Mouse (Mus musculus) C2C12 (cell line): ENCODE results near the gene Wnt5a. TPM values are rescaled to one million over a fixed set of nuclear protein-coding genes. Genes with fewer than 3 reads are reported as not detected.

Experiments
- H3K27me3 ChIP-seq: one replicate; pipeline ENCODE4 v1.6.1; 2011; ENCODE audit not compliant: control insufficient read depth, insufficient read depth, insufficient read length
- H3K36me3 ChIP-seq: one replicate; pipeline ENCODE4 v1.6.1; 2011; ENCODE audit not compliant: control insufficient read depth, insufficient read depth
- H3K4me3 ChIP-seq: one replicate; pipeline ENCODE4 v1.5.1; 2011; ENCODE audit warnings: mild to moderate bottlenecking, control low read depth; ENCODE audit not compliant: poor library complexity, insufficient read depth, severe bottlenecking
- H3K79me2 ChIP-seq: one replicate; pipeline ENCODE4 v1.6.1; 2011; ENCODE audit not compliant: control insufficient read depth, insufficient read depth
- H3K79me3 ChIP-seq: one replicate; pipeline ENCODE4 v1.6.1; 2011; ENCODE audit warnings: low read depth, control low read depth
- H3ac ChIP-seq: one replicate; pipeline ENCODE3; 2011; ENCODE audit warnings: low read depth; ENCODE audit not compliant: control insufficient read depth, insufficient read length
- CEBPB ChIP-seq: IDR thresholded peaks from one replicate; pipeline ENCODE4 v1.6.1; 2011; ENCODE audit warnings: low read depth, mild to moderate bottlenecking, control low read depth, moderate library complexity
- CTCF ChIP-seq: IDR thresholded peaks from one replicate; pipeline ENCODE4 v1.5.1; 2011; ENCODE audit not compliant: control insufficient read depth, insufficient read depth, insufficient read length
- FOSL1 ChIP-seq: IDR thresholded peaks from one replicate; pipeline ENCODE4 v1.8.0; 2011; ENCODE audit warnings: mild to moderate bottlenecking, low read length; ENCODE audit not compliant: poor library complexity, insufficient read depth, severe bottlenecking
- MAX ChIP-seq: IDR thresholded peaks from one replicate; pipeline ENCODE4 v1.6.1; 2011; ENCODE audit warnings: mild to moderate bottlenecking, control low read depth
- MYOD1 ChIP-seq: IDR thresholded peaks from one replicate; pipeline ENCODE4 v1.6.1; 2011; ENCODE audit warnings: low read depth; ENCODE audit not compliant: control insufficient read depth, insufficient read length
- MYOG ChIP-seq: IDR thresholded peaks from one replicate; pipeline ENCODE4 v1.6.1; 2011; ENCODE audit not compliant: control insufficient read depth, insufficient read length; ENCODE audit errors: extremely low read depth
- USF1 ChIP-seq: IDR thresholded peaks from one replicate; pipeline ENCODE4 v1.6.1; 2011; ENCODE audit warnings: low read depth, mild to moderate bottlenecking, control low read depth, moderate library complexity
- polyA plus RNA-seq: library from polyadenylated mRNA; unstranded; fragments of >200 nt; fragmentation: generic; extraction: Trizol; gene quantifications from one replicate; pipeline ENCODE4 v1.2.1, GENCODE M21; 2012; ENCODE audit warnings: missing spikeins

Wnt5a gene
- polyA plus RNA-seq, 1 experiment, result 0.11 TPM

GRCm38 (mm10) chr14:28501216-28501878 is 3.2 kb upstream of the Wnt5a start:
- no peaks in the 10 kb centered on the region for H3K79me3 ChIP-seq
- no peaks in the 10 kb centered on the region for H3K79me2 ChIP-seq
- H3K27me3 ChIP-seq, result peaks cover 25% of the 10 kb centered on the region
- H3ac ChIP-seq, result no peak overlapping the region
- no peak overlapping the region for H3K4me3 ChIP-seq
- no peak for TF ChIP-seq MYOD1
- no peak for TF ChIP-seq CEBPB
- H3K36me3 ChIP-seq, result no peaks in the 10 kb centered on the region

- Histone ChIP-seq H3K79me2 (no peaks in the 10 kb centered on the region), H3K4me3 (no peak overlapping the region), H3K79me3 (no peaks in the 10 kb centered on the region), H3ac (no peak overlapping the region), H3K36me3 (no peaks in the 10 kb centered on the region), H3K27me3 (peaks cover 28% of the 10 kb centered on the region)
- TF ChIP-seq MAX (no peak), USF1 (no peak), MYOD1 (no peak), FOSL1 (no peak), MYOG (no peak), CEBPB (no peak), CTCF (no peak)
Observed at GRCm38 (mm10) chr14:28503276-28503675, 1.3 kb upstream of the Wnt5a start.

GRCm38 (mm10) chr14:28505051-28505585 is 568 bp downstream of the Wnt5a start:
- Histone ChIP-seq H3K36me3 (no peaks in the 10 kb centered on the region), H3K27me3 (peaks cover 28% of the 10 kb centered on the region), H3K4me3 (no peak overlapping the region), H3ac (no peak overlapping the region), H3K79me2 (no peaks in the 10 kb centered on the region), H3K79me3 (no peaks in the 10 kb centered on the region)
- no peak for TF ChIP-seq MYOD1
- TF ChIP-seq MAX, result no peak
- no peak for TF ChIP-seq CTCF
- TF ChIP-seq FOSL1, result no peak
- TF ChIP-seq CEBPB, result no peak
- TF ChIP-seq MYOG, result no peak
- TF ChIP-seq USF1, result no peak

- Histone ChIP-seq H3K27me3 (peaks cover 28% of the 10 kb centered on the region), H3K4me3 (peak overlapping the region; percentile 6), H3ac (no peak overlapping the region), H3K79me2 (no peaks in the 10 kb centered on the region), H3K36me3 (no peaks in the 10 kb centered on the region), H3K79me3 (no peaks in the 10 kb centered on the region)
- TF ChIP-seq MYOD1 (no peak), CTCF (no peak), USF1 (no peak), MYOG (no peak), MAX (no peak), CEBPB (no peak), FOSL1 (no peak)
Observed at GRCm38 (mm10) chr14:28505586-28506375, 1.2 kb downstream of the Wnt5a start.

GRCm38 (mm10) chr14:28506376-28506831 is 1.9 kb downstream of the Wnt5a start:
- no peaks in the 10 kb centered on the region for H3K79me2 ChIP-seq
- H3ac ChIP-seq, result no peak overlapping the region
- peak overlapping the region; percentile 6 for H3K4me3 ChIP-seq
- no peaks in the 10 kb centered on the region for H3K36me3 ChIP-seq
- H3K79me3 ChIP-seq, result no peaks in the 10 kb centered on the region
- TF ChIP-seq MAX (no peak), CTCF (no peak), FOSL1 (no peak), CEBPB (no peak), MYOG (no peak), USF1 (no peak), MYOD1 (no peak)
- H3K27me3 ChIP-seq, result peaks cover 28% of the 10 kb centered on the region
